Mouse (Mus musculus) left cerebral cortex, adult 18-20 months (tissue): ENCODE measurements around the gene Csnk2b. TPM values are rescaled to one million over a fixed set of nuclear protein-coding genes. Genes with fewer than 3 reads are reported as not detected.
"Not testable (repeated sequence)": the region's sequence is repeated elsewhere in the genome, so short reads cannot be mapped to it uniquely, and the experiment has no call there.

Source experiments
- DNase-seq, 2 experiments: peaks; one replicate each; pipeline ENCODE4 v3.0.0; 2021 to 2022; ENCODE audit warnings: low spot score in 2 of 2, mixed read lengths in 1 of 2
- total RNA-seq, 2 experiments: library from RNA; stranded (reverse); gene quantifications; 2 replicates each; pipeline ENCODE4 v1.2.3; 2021

The Csnk2b gene
- total RNA-seq, 2 experiments from 2014 or later: 192 to 198 TPM

- DNase-seq: not testable (repeated sequence)
Measured at GRCm38 (mm10) chr17:35124261-35124896, 2.5 kb upstream of the Csnk2b start.

DNA sequence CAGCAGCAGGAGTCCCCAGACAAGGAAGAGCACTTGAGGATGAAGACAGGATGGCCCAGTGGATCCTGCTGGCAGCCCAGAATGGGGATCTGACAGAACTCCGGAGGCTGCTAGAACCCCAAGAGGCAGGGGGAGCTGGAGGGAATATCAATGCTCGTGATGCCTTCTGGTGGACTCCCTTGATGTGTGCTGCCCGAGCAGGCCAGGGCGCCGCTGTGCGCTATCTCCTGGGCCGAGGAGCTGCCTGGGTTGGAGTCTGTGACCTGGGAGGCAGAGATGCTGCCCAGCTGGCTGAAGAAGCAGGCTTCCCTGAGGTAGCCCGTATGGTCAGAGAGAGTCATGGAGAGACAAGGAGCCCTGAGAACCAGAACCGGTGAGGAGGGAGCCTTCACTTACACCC, 1.4 kb upstream of the Csnk2b start:
- not testable (repeated sequence) for DNase-seq

- DNase-seq: peak; percentile 93 to 98
Measured at GRCm38 (mm10) chr17:35121143-35121799, 582 bp downstream of the Csnk2b start, which contains the start of gene Gpank1. Gpank1 (plus strand) TSS chr17:35121455.

DNA sequence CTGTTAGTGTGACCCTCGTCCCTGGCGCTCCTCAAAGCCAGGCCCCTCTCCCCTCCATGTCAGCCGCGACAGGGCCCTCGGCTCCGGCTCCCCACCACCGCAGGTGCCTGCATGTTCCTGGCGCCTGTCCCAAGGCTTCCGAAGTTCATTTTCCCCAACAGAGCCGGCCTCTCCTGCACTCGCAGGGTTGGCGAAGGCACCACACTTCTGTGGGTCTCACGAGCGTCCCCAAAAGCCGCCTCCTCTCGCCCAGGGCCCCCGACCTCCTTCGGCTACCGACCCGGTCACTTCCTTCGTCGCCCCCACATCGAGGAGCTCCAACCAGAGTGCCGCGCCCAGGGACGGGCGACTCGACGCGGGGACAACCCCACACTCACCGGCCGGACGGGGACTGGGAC, 1.1 kb downstream of the Csnk2b start:
- DNase-seq: no peak

GRCm38 (mm10) chr17:35115046-35116019, 6.5 kb downstream of the Csnk2b start, which contains the start of gene Ly6g5b:
Ly6g5b (minus strand) TSS chr17:35115428.
- DNase-seq: no peak

GRCm38 (mm10) chr17:35111774-35112173, 10.1 kb downstream of the Csnk2b start:
- no peak for DNase-seq

DNA sequence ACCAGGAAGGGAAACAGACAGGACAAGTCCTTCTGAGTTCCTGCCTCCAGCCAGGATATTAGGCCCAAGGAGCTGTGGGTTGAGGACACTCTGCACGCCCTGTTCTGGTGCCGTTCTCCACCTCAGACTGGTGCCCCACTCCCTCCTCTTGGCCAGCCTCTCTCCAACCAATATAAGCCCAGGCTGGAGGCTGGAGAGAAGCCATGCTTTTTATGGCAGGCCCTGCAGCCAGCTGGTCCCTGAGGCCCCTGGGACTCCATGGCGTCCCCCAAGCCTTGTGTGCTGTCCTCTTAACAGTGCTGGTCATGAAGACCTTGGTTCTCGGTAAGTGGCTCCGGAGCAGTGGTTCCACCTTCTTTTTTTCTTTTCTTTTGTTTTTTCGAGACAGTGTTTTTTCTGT, 13.8 kb downstream of the Csnk2b start, which contains the start of gene Ly6g5c:
Gene Ly6g5c, plus strand, starts transcription at position 183 of the 400 bp plus-strand sequence.
- DNase-seq: no peak

DNA sequence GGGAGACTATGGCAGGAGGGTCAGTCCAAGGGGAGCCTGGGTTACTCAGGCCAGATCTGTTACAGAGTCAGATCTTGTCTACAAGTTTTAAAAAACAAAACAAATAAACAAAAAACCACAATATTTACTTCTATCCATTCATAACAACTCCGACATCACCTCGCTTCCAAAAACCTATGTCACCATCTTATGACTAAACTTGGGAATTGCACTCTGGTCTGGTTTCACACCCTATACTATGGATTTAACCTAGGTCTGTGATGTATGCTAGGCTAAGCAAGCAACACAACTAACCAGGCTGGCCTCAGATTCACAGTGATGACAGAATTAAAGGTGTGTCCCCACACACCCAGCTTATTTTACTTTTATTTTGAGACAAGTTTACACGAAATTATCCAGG, 15.3 kb downstream of the Csnk2b start:
- DNase-seq: no peak

- peak in 1 of 2 experiments; percentile 41 for DNase-seq
Measured at GRCm38 (mm10) chr17:35105740-35106389, 16.0 kb downstream of the Csnk2b start.

DNA sequence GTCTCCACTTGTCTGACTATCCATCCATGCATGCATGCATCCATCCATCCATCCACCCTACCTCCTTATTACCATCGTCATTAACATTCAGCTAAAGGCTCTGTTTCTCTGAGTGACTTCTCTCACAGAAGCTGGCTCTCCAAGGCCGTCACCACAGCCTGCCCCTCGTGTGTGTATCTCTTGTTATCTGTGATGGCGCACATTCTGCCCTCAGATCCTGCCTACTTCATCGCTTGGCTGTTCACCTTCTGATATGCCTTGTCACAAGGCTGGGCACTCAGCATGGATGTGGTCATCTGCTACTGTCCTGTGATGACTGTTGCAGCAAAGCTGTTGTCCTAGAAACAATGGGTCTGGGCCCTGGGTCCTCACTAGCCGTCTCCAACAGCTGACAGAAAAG, 17.1 kb downstream of the Csnk2b start:
- no peak for DNase-seq

DNA sequence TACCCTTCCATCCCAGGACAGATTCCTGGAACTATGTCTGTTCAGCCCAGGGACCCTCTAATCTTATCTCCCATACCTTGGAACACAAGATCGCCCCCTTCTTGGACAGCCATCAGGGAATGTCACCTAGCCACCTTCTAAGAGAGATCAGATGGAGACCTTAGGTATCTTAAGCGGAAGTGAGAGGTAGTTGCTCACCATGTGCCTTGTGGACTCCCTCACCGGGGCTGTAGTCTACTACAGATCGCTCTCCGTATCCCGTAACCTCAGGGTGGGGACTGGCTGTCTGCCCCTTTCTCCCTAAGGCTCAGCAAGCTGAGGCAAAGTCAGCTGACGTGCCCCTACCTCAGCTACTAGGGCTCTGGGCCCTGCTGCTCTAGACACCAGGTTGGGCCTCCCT, 17.8 kb downstream of the Csnk2b start:
- DNase-seq: no peak

GRCm38 (mm10) chr17:35103221-35103690, 18.6 kb downstream of the Csnk2b start:
- DNase-seq: no peak

- DNase-seq: no peak
Measured at GRCm38 (mm10) chr17:35102299-35102698, 19.6 kb downstream of the Csnk2b start.

GRCm38 (mm10) chr17:35101161-35101560, 20.7 kb downstream of the Csnk2b start:
- no peak for DNase-seq

- no peak for DNase-seq
Measured at GRCm38 (mm10) chr17:35100196-35100765, 21.6 kb downstream of the Csnk2b start.

DNA sequence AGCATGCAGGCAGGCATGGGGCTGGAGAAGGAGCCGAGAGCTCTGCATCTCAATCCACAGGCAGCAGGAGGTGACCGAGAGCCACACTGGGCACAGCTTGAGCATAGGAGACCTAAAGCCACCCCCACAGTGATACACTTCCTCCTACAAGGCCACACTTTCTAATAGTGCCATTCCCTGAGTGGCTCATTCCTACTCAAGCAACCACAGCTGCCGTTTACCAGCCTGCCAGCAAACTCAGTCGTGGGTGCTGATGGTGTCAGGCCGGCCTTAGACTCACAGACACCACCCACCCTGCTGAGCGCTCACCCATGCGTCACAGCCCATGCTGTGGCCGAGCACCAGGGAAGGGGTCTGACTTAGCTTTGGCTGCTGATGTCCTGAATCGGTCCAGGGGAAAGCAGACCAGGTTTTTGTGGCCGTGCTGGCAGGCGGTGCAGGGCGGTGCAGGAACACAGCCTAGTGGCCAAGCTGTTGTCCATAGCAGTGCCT, 24.6 kb downstream of the Csnk2b start:
- DNase-seq: peak; percentile 57 to 71

- no peak for DNase-seq
Measured at GRCm38 (mm10) chr17:35096597-35096996, 25.3 kb downstream of the Csnk2b start.

- no peak for DNase-seq
Measured at GRCm38 (mm10) chr17:35094475-35095365, 27.1 kb downstream of the Csnk2b start.
